Mouse (Mus musculus): Measurements from ENCODE around the gene Gm3893. TPM values are rescaled to one million over a fixed set of nuclear protein-coding genes. Genes with fewer than 3 reads are reported as not detected.

Gene Gm3893
- not detected in 2 replicates for polyA plus RNA-seq (2015; fragmentation: Nextera tagmentation; extraction: Ambion mirVana)

DNA sequence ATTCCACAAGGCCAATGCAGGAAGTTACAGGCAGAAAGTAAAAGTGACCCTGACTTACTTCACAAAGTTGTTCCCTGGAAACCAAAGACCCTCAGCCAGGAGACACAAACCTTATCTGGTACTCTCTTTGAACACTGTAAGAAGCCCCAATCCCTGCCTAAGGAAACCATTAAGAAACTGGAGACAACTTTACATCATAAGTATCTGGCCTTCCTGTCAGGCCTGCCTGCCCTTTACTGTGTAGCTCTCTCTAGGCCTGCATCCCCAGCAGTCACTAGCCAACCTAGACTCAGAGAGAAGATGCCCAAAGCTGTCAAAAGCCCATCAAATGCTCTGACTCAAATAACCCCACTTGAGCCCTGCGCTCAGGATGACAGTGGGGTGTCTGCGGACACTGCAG is at the start of gene Gm3893:
Gene Gm3893 (plus strand): TSS at position 301 of the 400 bp plus-strand sequence.

DNA sequence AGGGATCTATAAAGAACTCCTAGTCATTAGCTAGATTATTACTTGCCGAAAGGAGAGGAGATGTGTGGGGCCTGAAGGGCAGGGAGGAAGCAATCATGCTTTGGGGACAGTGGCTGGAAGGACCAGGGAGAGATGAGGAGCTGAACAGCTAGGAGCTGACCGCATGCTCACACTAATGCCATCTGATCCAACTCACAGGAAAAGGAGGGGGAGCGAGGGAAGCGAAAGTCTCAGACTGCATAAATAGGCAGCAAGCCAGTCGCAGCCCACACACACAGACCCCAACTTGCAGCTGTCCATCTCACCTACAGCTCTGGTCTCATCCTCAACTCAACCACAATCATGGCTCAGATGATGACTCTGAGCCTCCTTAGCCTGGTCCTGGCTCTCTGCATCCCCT is 23.5 kb downstream of the Gm3893 start, which contains the start of gene Gm13304:
Gene Gm13304 (plus strand): TSS at position 301 of the 400 bp plus-strand sequence.

Other genes with a start within 250 kb of the Gm3893 start
- 1.1 TPM in 1 of 2 replicates, not detected in the other for gene Gm21541, start 187.6 kb upstream of the Gm3893 start, polyA plus RNA-seq (2015; fragmentation: Nextera tagmentation; extraction: Ambion mirVana)
- 4.6 and 13.9 TPM in 2 replicates for gene Gm20878, start 149.6 kb upstream of the Gm3893 start, polyA plus RNA-seq (2015; fragmentation: Nextera tagmentation; extraction: Ambion mirVana)
- gene Fam205a4, start 125.1 kb upstream of the Gm3893 start, polyA plus RNA-seq (2015; fragmentation: Nextera tagmentation; extraction: Ambion mirVana): 0.37 and 0.43 TPM in 2 replicates
- gene Gm21093, start 56.5 kb upstream of the Gm3893 start, polyA plus RNA-seq (2015; fragmentation: Nextera tagmentation; extraction: Ambion mirVana): 0.08 and 0.09 TPM in 2 replicates
- gene Gm13304, start 23.6 kb downstream of the Gm3893 start, polyA plus RNA-seq (2015; fragmentation: Nextera tagmentation; extraction: Ambion mirVana): not detected in 2 replicates
- gene Gm13306, start 62.2 kb downstream of the Gm3893 start, polyA plus RNA-seq (2015; fragmentation: Nextera tagmentation; extraction: Ambion mirVana): 7.8 and 16.9 TPM in 2 replicates
- 0.59 TPM in 1 of 2 replicates, not detected in the other for gene Gm13305, start 77.4 kb downstream of the Gm3893 start, polyA plus RNA-seq (2015; fragmentation: Nextera tagmentation; extraction: Ambion mirVana)
- not detected in 2 replicates for gene Gm10600, start 149.4 kb downstream of the Gm3893 start, polyA plus RNA-seq (2015; fragmentation: Nextera tagmentation; extraction: Ambion mirVana)
- not detected in 2 replicates for gene Ccl21b, start 164.6 kb downstream of the Gm3893 start, polyA plus RNA-seq (2015; fragmentation: Nextera tagmentation; extraction: Ambion mirVana)
- gene Gm21953, start 203.1 kb downstream of the Gm3893 start, polyA plus RNA-seq (2015; fragmentation: Nextera tagmentation; extraction: Ambion mirVana): 1.4 TPM in 2 replicates
- not detected in 2 replicates for gene Fam205a3, start 227.1 kb downstream of the Gm3893 start, polyA plus RNA-seq (2015; fragmentation: Nextera tagmentation; extraction: Ambion mirVana)